Mouse (Mus musculus): ENCODE results near the gene Nudt19. TPM values are rescaled to one million over a fixed set of nuclear protein-coding genes. Genes with fewer than 3 reads are reported as not detected.
A peak's percentile ranks its signal among the peaks of the same experiment; 100 is the strongest.
"Not testable (repeated sequence)": the region's sequence is repeated elsewhere in the genome, so short reads cannot be mapped to it uniquely, and the experiment has no call there.

Gene Nudt19
- polyA plus RNA-seq, 1 experiment from 2014 or later: 43.5 TPM

DNA sequence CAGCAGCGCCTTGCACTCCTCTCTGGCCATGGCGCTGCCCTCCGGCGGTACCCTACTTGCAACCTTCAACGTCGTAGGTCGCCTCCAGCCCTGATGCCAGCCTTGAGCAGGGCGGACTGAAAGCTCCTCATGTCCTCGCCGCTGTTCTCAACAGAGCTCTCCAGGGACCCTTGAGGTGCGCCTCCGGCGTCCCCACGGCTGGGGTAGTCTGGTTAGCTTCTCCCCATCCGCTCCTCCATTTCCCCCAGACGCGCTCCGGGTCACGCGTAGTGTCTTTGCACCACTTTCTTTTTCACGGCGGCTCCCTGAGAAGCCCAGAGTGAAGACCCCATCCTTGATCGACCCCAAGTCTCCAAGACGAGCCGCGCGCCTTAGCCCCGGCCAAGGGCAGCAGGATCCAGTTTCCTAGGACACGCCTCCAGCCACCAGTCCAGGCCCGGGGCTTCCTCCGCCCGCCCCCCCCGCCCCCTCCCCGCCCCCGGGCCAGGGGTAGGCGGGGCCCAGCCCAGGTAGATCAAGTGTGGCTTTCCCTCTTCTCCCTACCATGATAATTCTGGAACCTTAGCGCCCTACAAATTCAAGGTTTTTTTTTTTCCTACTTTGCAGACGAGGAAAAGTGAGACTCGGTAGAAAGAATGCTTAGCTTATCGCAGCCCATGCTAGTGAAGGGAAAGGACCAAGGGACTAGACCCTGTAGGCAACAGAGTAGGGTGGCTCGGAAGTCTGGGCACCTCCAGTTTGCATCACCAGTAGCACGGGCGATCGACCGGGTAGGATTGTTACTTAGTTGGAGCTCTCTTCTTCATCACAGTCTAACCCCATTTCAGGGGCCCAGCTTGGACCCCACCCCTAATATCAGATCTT, 29.3 kb upstream of the Nudt19 start, which contains the start of gene Rgs9bp:
Gene Rgs9bp, minus strand, starts transcription at position 392 of the 864 bp plus-strand sequence.
- Histone ChIP-seq H3K27ac (replicated peaks) (peak within 1 kb of the TSS; percentile 64; the same call in 1 of the 2 replicates), H3K4me1 (peaks cover 27% of the 10 kb centered on the region), H3K36me3 (no peaks in the 10 kb centered on the region), H3K9ac (replicated peaks) (peak within 1 kb of the TSS; percentile 78), H3K4me3 (peak within 1 kb of the TSS; percentile 83), H3K4me2 (replicated peaks) (peak within 1 kb of the TSS; percentile 99), H3K27me3 (peaks cover 39% of the 10 kb centered on the region), H3K9me3 (no peaks in the 10 kb centered on the region)
- peak; percentile 55 for ATAC-seq (ENCODE audit: low FRiP score, low read depth)
- 0% methylated on average over 44 of the region's 45 CpGs for WGBS

DNA sequence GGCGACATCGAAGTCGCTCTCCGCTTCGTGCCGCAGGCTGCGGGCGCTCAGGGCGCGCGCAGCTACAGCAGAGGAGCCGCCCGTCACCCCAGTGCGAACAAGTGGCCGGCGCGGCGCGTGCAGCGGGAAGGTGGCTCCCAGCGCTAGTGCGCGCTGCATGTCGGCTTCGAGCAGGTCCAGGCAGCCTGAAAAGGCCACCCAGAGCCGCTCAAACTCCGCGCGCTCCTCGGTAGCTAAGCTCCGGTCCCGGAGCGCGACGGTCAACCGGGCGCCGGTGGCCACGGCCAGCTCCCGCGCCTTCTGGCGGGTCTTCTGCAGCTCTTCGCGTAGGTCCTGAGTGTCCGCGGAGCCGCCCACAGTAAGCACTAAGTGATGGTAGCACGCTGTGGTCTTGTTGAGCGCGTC, 28.7 kb upstream of the Nudt19 start:
- peak overlapping the region; percentile 99 for H3K4me2 ChIP-seq (replicated peaks)
- no peaks in the 10 kb centered on the region for H3K36me3 ChIP-seq
- peaks cover 39% of the 10 kb centered on the region for H3K27me3 ChIP-seq
- H3K9ac ChIP-seq (replicated peaks): peak overlapping the region; percentile 47; the same call in 1 of the 2 replicates
- no peak overlapping the region for H3K27ac ChIP-seq (replicated peaks)
- H3K4me1 ChIP-seq: peaks cover 27% of the 10 kb centered on the region
- no peak for ATAC-seq (ENCODE audit: low FRiP score, low read depth)
- peak overlapping the region; percentile 83 for H3K4me3 ChIP-seq
- WGBS: under 1% methylated on average over 50 of the region's 50 CpGs
- H3K9me3 ChIP-seq: no peaks in the 10 kb centered on the region

DNA sequence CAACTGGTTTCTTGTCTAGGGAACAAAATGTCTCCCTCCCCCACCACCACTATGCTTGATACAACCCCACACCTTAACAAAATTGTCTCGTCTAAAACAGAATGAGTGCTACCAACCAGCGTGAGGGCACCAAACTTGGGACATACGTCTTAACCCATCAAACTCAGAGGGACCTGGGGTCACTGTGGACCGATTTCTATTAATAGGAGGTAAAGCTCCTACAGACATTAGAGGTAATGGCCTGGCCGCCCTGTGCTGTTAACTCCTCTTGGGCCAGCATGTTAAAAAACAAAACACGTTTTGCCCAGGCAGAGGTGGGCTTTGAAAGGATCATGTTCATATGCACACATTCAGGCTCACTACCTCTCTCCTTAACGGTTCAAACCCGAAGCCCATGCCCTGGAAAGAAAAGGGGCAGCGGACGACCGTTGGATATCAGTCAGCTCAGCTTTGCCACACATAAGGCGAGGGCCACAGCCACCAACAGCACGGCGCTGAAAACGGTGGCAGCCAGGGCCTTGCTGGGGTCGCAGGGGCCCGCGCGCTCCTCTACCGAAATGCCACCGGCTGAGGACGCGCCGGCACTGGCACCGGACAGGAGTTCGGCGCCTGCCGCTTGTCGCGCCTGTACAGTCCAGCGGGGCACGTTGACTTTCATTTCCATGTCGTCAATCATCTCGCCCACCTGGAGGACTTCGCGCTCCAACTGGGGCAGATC, 28.1 kb upstream of the Nudt19 start:
- H3K4me2 ChIP-seq (replicated peaks): peak overlapping the region; percentile 99
- WGBS: 3% methylated on average over 36 of the region's 36 CpGs
- no peak for ATAC-seq (ENCODE audit: low FRiP score, low read depth)
- H3K4me3 ChIP-seq: peak overlapping the region; percentile 83
- peak overlapping the region; percentile 47; the same call in 1 of the 2 replicates for H3K9ac ChIP-seq (replicated peaks)
- H3K9me3 ChIP-seq: no peaks in the 10 kb centered on the region
- no peaks in the 10 kb centered on the region for H3K36me3 ChIP-seq
- H3K4me1 ChIP-seq: peaks cover 27% of the 10 kb centered on the region
- no peak overlapping the region for H3K27ac ChIP-seq (replicated peaks)
- H3K27me3 ChIP-seq: peaks cover 39% of the 10 kb centered on the region

GRCm38 (mm10) chr7:35583476-35584025, 27.4 kb upstream of the Nudt19 start:
- Histone ChIP-seq H3K36me3 (no peaks in the 10 kb centered on the region), H3K4me2 (replicated peaks) (no peak overlapping the region), H3K9me3 (no peaks in the 10 kb centered on the region), H3K27ac (replicated peaks) (no peak overlapping the region), H3K27me3 (peaks cover 39% of the 10 kb centered on the region), H3K4me1 (peaks cover 27% of the 10 kb centered on the region), H3K9ac (replicated peaks) (no peak overlapping the region), H3K4me3 (no peak overlapping the region)
- no peak for ATAC-seq (ENCODE audit: low FRiP score, low read depth)
- WGBS: 3% methylated on average over 11 of the region's 11 CpGs

- Histone ChIP-seq H3K4me3 (no peak overlapping the region), H3K4me2 (replicated peaks) (no peak overlapping the region), H3K4me1 (peaks cover 27% of the 10 kb centered on the region), H3K9ac (replicated peaks) (no peak overlapping the region), H3K27me3 (peaks cover 39% of the 10 kb centered on the region), H3K36me3 (no peaks in the 10 kb centered on the region), H3K27ac (replicated peaks) (no peak overlapping the region), H3K9me3 (no peaks in the 10 kb centered on the region)
- ATAC-seq (ENCODE audit: low FRiP score, low read depth): no peak
- WGBS: 73% methylated on average over 5 of the region's 5 CpGs
Measured at GRCm38 (mm10) chr7:35582719-35583118, 26.6 kb upstream of the Nudt19 start.

DNA sequence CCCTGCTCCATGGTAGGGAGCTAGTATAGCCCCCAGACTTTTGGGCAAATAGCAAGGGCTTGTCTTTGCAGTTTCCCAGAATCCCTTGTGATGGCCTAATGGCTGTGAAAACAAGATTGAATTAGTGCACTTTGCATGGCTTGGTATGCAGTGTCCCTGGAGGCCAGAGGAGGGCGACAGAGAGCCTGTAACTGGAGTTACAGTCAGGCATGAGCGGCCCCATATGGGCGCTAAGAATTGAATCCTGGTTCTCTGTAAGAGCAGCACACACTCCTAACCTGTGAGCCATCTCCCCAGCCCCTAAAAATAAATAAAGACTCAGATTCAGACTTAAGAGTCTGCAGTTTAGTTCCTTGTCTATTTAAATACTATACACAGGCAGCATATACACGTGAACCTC, 23.7 kb upstream of the Nudt19 start:
- Histone ChIP-seq H3K9me3 (no peaks in the 10 kb centered on the region), H3K9ac (replicated peaks) (no peak overlapping the region), H3K4me3 (no peak overlapping the region), H3K4me2 (replicated peaks) (no peak overlapping the region), H3K27me3 (peaks cover 32% of the 10 kb centered on the region), H3K27ac (replicated peaks) (no peak overlapping the region), H3K4me1 (peaks cover 8% of the 10 kb centered on the region), H3K36me3 (no peaks in the 10 kb centered on the region)
- 29% methylated on average over 4 of the region's 4 CpGs for WGBS
- no peak for ATAC-seq (ENCODE audit: low FRiP score, low read depth)

GRCm38 (mm10) chr7:35570883-35571282, 14.8 kb upstream of the Nudt19 start:
- H3K4me3 ChIP-seq; H3K36me3 ChIP-seq; H3K27ac ChIP-seq (replicated peaks); H3K4me2 ChIP-seq (replicated peaks); ATAC-seq (ENCODE audit: low FRiP score, low read depth); H3K9me3 ChIP-seq; H3K9ac ChIP-seq (replicated peaks); H3K27me3 ChIP-seq; H3K4me1 ChIP-seq: not testable (repeated sequence)
- WGBS: 20% methylated on average over 6 of the region's 6 CpGs

- not testable (repeated sequence) for H3K9ac ChIP-seq (replicated peaks); H3K27ac ChIP-seq (replicated peaks); H3K4me3 ChIP-seq; H3K27me3 ChIP-seq; H3K4me1 ChIP-seq; H3K4me2 ChIP-seq (replicated peaks); ATAC-seq (ENCODE audit: low FRiP score, low read depth); H3K9me3 ChIP-seq; H3K36me3 ChIP-seq
- 89% methylated on average over 4 of the region's 4 CpGs for WGBS
Measured at GRCm38 (mm10) chr7:35569724-35570123, 13.6 kb upstream of the Nudt19 start.

- H3K9ac ChIP-seq (replicated peaks); H3K27ac ChIP-seq (replicated peaks); H3K36me3 ChIP-seq; H3K9me3 ChIP-seq; H3K4me2 ChIP-seq (replicated peaks); H3K4me1 ChIP-seq; ATAC-seq (ENCODE audit: low FRiP score, low read depth); H3K27me3 ChIP-seq; H3K4me3 ChIP-seq: not testable (repeated sequence)
- WGBS: 77% methylated on average over 13 of the region's 13 CpGs
Measured at GRCm38 (mm10) chr7:35565965-35566364, 9.9 kb upstream of the Nudt19 start.

GRCm38 (mm10) chr7:35564872-35565271, 8.8 kb upstream of the Nudt19 start:
- H3K4me2 ChIP-seq (replicated peaks); H3K4me3 ChIP-seq; H3K9me3 ChIP-seq; H3K36me3 ChIP-seq; H3K4me1 ChIP-seq; H3K27me3 ChIP-seq; H3K9ac ChIP-seq (replicated peaks); ATAC-seq (ENCODE audit: low FRiP score, low read depth); H3K27ac ChIP-seq (replicated peaks): not testable (repeated sequence)
- WGBS: 84% methylated on average over 10 of the region's 10 CpGs

GRCm38 (mm10) chr7:35564067-35564865, 8.2 kb upstream of the Nudt19 start:
- WGBS: 91% methylated on average over 2 of the region's 2 CpGs
- no peak for ATAC-seq (ENCODE audit: low FRiP score, low read depth)
- no peak overlapping the region for H3K9ac ChIP-seq (replicated peaks)
- no peaks in the 10 kb centered on the region for H3K9me3 ChIP-seq
- H3K27me3 ChIP-seq: no peaks in the 10 kb centered on the region
- H3K4me1 ChIP-seq: no peaks in the 10 kb centered on the region
- no peak overlapping the region for H3K4me3 ChIP-seq
- no peak overlapping the region for H3K27ac ChIP-seq (replicated peaks)
- H3K36me3 ChIP-seq: no peaks in the 10 kb centered on the region
- no peak overlapping the region for H3K4me2 ChIP-seq (replicated peaks)

Data from midbrain, embryonic 12.5 days (tissue).